Mouse (Mus musculus): ENCODE measurements around the gene Thsd4.

DNA sequence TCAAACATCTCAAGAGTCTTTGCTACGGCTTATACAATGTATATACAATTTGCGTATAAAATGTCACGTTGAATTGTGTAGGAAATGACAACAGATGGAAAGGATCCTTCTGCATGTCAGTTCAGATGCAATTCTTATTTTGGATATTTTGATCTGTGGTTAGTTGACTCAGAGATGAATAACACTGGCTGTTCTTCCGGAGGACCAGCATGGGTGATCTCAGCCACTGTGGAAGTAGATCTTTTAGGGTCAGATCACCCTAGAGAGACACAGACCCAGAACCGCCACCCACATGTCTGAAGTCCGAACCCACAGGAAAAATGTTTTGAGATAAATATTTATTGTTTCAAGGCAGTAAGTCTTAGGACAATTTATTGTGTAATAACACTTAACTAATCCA, 198.4 kb downstream of the Thsd4 start:
- TF ChIP-seq ZNF384 (IDR thresholded peaks at IDR 0.05; ENCODE audit: low read depth, low read length) (no peak), HCFC1 (IDR thresholded peaks at IDR 0.05; ENCODE audit: borderline replicate concordance, insufficient read depth, low read length) (no peak), ZC3H11A (IDR thresholded peaks at IDR 0.05; ENCODE audit: borderline replicate concordance, low read depth, low read length) (no peak)
